Mouse (Mus musculus): Measurements from ENCODE around the gene Diaph3. TPM values are rescaled to one million over a fixed set of nuclear protein-coding genes. Genes with fewer than 3 reads are reported as not detected.

Gene Diaph3
- polyA plus RNA-seq, 1 experiment from 2014 or later = 10.2 TPM

GRCm38 (mm10) chr14:86898898-86899297 lies 242.1 kb downstream of the Diaph3 start:
- no peak overlapping the region for H3K9ac ChIP-seq
- no peak for ATAC-seq

GRCm38 (mm10) chr14:86889070-86889804 lies 251.8 kb downstream of the Diaph3 start:
- Histone ChIP-seq H3K4me3 (replicated peaks) (no peak overlapping the region), H3K9ac (no peak overlapping the region), H3K4me1 (replicated peaks) (no peaks in the 10 kb centered on the region), H3K9me3 (no peaks in the 10 kb centered on the region), H3K36me3 (no peaks in the 10 kb centered on the region), H3K27me3 (replicated peaks) (no peaks in the 10 kb centered on the region), H3K4me2 (replicated peaks) (no peak overlapping the region), H3K27ac (no peak overlapping the region)
- WGBS = 71% methylated on average over 3 of the region's 3 CpGs
- ATAC-seq = no peak

More at GRCm38 (mm10) chr14:86898898-86899297, 242.1 kb downstream of the Diaph3 start:
- no peak overlapping the region for H3K27ac ChIP-seq
- H3K36me3 ChIP-seq = no peaks in the 10 kb centered on the region
- H3K9me3 ChIP-seq = no peaks in the 10 kb centered on the region
- H3K4me3 ChIP-seq (replicated peaks) = no peak overlapping the region
- no peak overlapping the region for H3K4me2 ChIP-seq (replicated peaks)
- H3K27me3 ChIP-seq (replicated peaks) = no peaks in the 10 kb centered on the region
- H3K4me1 ChIP-seq (replicated peaks) = no peaks in the 10 kb centered on the region

- Histone ChIP-seq H3K4me3 (replicated peaks) (no peak overlapping the region), H3K36me3 (no peaks in the 10 kb centered on the region), H3K9ac (no peak overlapping the region), H3K9me3 (no peaks in the 10 kb centered on the region), H3K27me3 (replicated peaks) (no peaks in the 10 kb centered on the region), H3K4me2 (replicated peaks) (no peak overlapping the region), H3K4me1 (replicated peaks) (no peaks in the 10 kb centered on the region), H3K27ac (no peak overlapping the region)
- 78% methylated on average over 5 of the region's 5 CpGs for WGBS
- no peak for ATAC-seq
Measured at GRCm38 (mm10) chr14:86885417-86886098, 255.5 kb downstream of the Diaph3 start.

GRCm38 (mm10) chr14:86869536-86869935 lies 271.5 kb downstream of the Diaph3 start:
- Histone ChIP-seq H3K4me3 (replicated peaks) (no peak overlapping the region), H3K9me3 (no peaks in the 10 kb centered on the region), H3K9ac (no peak overlapping the region), H3K4me2 (replicated peaks) (no peak overlapping the region), H3K27ac (no peak overlapping the region), H3K27me3 (replicated peaks) (no peaks in the 10 kb centered on the region), H3K36me3 (no peaks in the 10 kb centered on the region), H3K4me1 (replicated peaks) (no peaks in the 10 kb centered on the region)
- WGBS = 93% methylated on average over 5 of the region's 5 CpGs
- no peak for ATAC-seq

- H3K27me3 ChIP-seq (replicated peaks) = no peaks in the 10 kb centered on the region
- no peaks in the 10 kb centered on the region for H3K4me1 ChIP-seq (replicated peaks)
- no peak overlapping the region for H3K4me2 ChIP-seq (replicated peaks)
- ATAC-seq = no peak
- H3K9ac ChIP-seq = no peak overlapping the region
- H3K4me3 ChIP-seq (replicated peaks) = no peak overlapping the region
- H3K9me3 ChIP-seq = no peaks in the 10 kb centered on the region
- no peaks in the 10 kb centered on the region for H3K36me3 ChIP-seq
- no peak overlapping the region for H3K27ac ChIP-seq
- 83% methylated on average over 3 of the region's 3 CpGs for WGBS
Measured at GRCm38 (mm10) chr14:86867143-86867542, 273.9 kb downstream of the Diaph3 start.

GRCm38 (mm10) chr14:86864053-86864452 lies 277.0 kb downstream of the Diaph3 start:
- Histone ChIP-seq H3K4me2 (replicated peaks) (no peak overlapping the region), H3K36me3 (no peaks in the 10 kb centered on the region), H3K27me3 (replicated peaks) (no peaks in the 10 kb centered on the region), H3K9ac (no peak overlapping the region), H3K9me3 (no peaks in the 10 kb centered on the region), H3K4me1 (replicated peaks) (no peaks in the 10 kb centered on the region), H3K4me3 (replicated peaks) (no peak overlapping the region), H3K27ac (no peak overlapping the region)
- 90% methylated on average over 3 of the region's 3 CpGs for WGBS
- no peak for ATAC-seq

GRCm38 (mm10) chr14:86861277-86861946 lies 279.6 kb downstream of the Diaph3 start:
- H3K27ac ChIP-seq = no peak overlapping the region
- H3K36me3 ChIP-seq = no peaks in the 10 kb centered on the region
- WGBS = 84% methylated on average over 11 of the region's 11 CpGs
- H3K9ac ChIP-seq = no peak overlapping the region
- no peak overlapping the region for H3K4me3 ChIP-seq (replicated peaks)
- ATAC-seq = no peak
- no peak overlapping the region for H3K4me2 ChIP-seq (replicated peaks)
- no peaks in the 10 kb centered on the region for H3K9me3 ChIP-seq
- H3K4me1 ChIP-seq (replicated peaks) = no peaks in the 10 kb centered on the region
- H3K27me3 ChIP-seq (replicated peaks) = no peaks in the 10 kb centered on the region

GRCm38 (mm10) chr14:86847154-86847810 lies 293.8 kb downstream of the Diaph3 start:
- no peak overlapping the region for H3K9ac ChIP-seq
- H3K4me3 ChIP-seq (replicated peaks) = no peak overlapping the region
- WGBS = 78% methylated on average over 4 of the region's 4 CpGs
- no peak overlapping the region for H3K4me2 ChIP-seq (replicated peaks)
- H3K4me1 ChIP-seq (replicated peaks) = no peaks in the 10 kb centered on the region
- H3K36me3 ChIP-seq = no peaks in the 10 kb centered on the region
- H3K27ac ChIP-seq = no peak overlapping the region
- ATAC-seq = no peak
- no peaks in the 10 kb centered on the region for H3K27me3 ChIP-seq (replicated peaks)
- H3K9me3 ChIP-seq = no peaks in the 10 kb centered on the region

- Histone ChIP-seq H3K4me3 (replicated peaks) (no peak overlapping the region), H3K27me3 (replicated peaks) (no peaks in the 10 kb centered on the region), H3K4me1 (replicated peaks) (no peaks in the 10 kb centered on the region), H3K9me3 (no peaks in the 10 kb centered on the region), H3K27ac (no peak overlapping the region), H3K4me2 (replicated peaks) (no peak overlapping the region), H3K9ac (no peak overlapping the region), H3K36me3 (no peaks in the 10 kb centered on the region)
- ATAC-seq = no peak
- WGBS = 87% methylated on average over 3 of the region's 3 CpGs
Measured at GRCm38 (mm10) chr14:86844075-86844474, 297.0 kb downstream of the Diaph3 start.

GRCm38 (mm10) chr14:86837642-86838041 lies 303.4 kb downstream of the Diaph3 start:
- H3K27me3 ChIP-seq (replicated peaks) = no peaks in the 10 kb centered on the region
- WGBS = 65% methylated on average over 2 of the region's 2 CpGs
- no peak overlapping the region for H3K4me3 ChIP-seq (replicated peaks)
- H3K27ac ChIP-seq = no peak overlapping the region
- H3K9me3 ChIP-seq = no peaks in the 10 kb centered on the region
- no peak overlapping the region for H3K9ac ChIP-seq
- ATAC-seq = no peak
- no peaks in the 10 kb centered on the region for H3K4me1 ChIP-seq (replicated peaks)
- no peaks in the 10 kb centered on the region for H3K36me3 ChIP-seq
- H3K4me2 ChIP-seq (replicated peaks) = no peak overlapping the region

- WGBS = 85% methylated on average over 2 of the region's 2 CpGs
- Histone ChIP-seq H3K4me3 (replicated peaks) (no peak overlapping the region), H3K4me2 (replicated peaks) (no peak overlapping the region), H3K9me3 (no peaks in the 10 kb centered on the region), H3K4me1 (replicated peaks) (no peaks in the 10 kb centered on the region), H3K27me3 (replicated peaks) (no peaks in the 10 kb centered on the region), H3K36me3 (no peaks in the 10 kb centered on the region), H3K27ac (no peak overlapping the region), H3K9ac (no peak overlapping the region)
- ATAC-seq = no peak
Measured at GRCm38 (mm10) chr14:86834851-86835250, 306.2 kb downstream of the Diaph3 start.

GRCm38 (mm10) chr14:86834269-86834668 lies 306.8 kb downstream of the Diaph3 start:
- WGBS = 92% methylated on average over 6 of the region's 6 CpGs
- Histone ChIP-seq H3K9me3 (no peaks in the 10 kb centered on the region), H3K4me2 (replicated peaks) (no peak overlapping the region), H3K27me3 (replicated peaks) (no peaks in the 10 kb centered on the region), H3K36me3 (no peaks in the 10 kb centered on the region), H3K4me1 (replicated peaks) (no peaks in the 10 kb centered on the region), H3K9ac (no peak overlapping the region), H3K27ac (no peak overlapping the region), H3K4me3 (replicated peaks) (no peak overlapping the region)
- ATAC-seq = no peak

Data from intestine, embryonic 15.5 days (tissue).